Mouse (Mus musculus) heart, embryonic 12.5 days (tissue): Measurements from ENCODE around the gene Gm36176. TPM values are rescaled to one million over a fixed set of nuclear protein-coding genes. Genes with fewer than 3 reads are reported as not detected.
"Not testable (repeated sequence)": the region's sequence is repeated elsewhere in the genome, so short reads cannot be mapped to it uniquely, and the experiment has no call there.

Experiments used
- ATAC-seq: fragments of 200-750 bp; cut with Nextera tagmentation; 2 replicates; pipeline ENCODE4 v1.8.0; 2017; ENCODE audit warnings: moderate TSS enrichment, moderate library complexity; ENCODE audit not compliant: insufficient number of reproducible peaks, low FRiP score
- H3K27ac ChIP-seq: fragments of 300-500 bp; sonication (generic); 2 replicates; pipeline ENCODE4 v1.5.1; 2016; ENCODE audit warnings: mild to moderate bottlenecking, moderate library complexity; ENCODE audit not compliant: poor library complexity, severe bottlenecking
- H3K27me3 ChIP-seq: fragments of 300-500 bp; sonication (generic); replicated peaks from 2 replicates; pipeline ENCODE4 v1.6.1; 2016; ENCODE audit warnings: mild to moderate bottlenecking, moderate library complexity
- H3K36me3 ChIP-seq: fragments of 300-500 bp; sonication (generic); 2 replicates; pipeline ENCODE4 v1.6.1; 2016; ENCODE audit warnings: mild to moderate bottlenecking, moderate library complexity
- H3K4me1 ChIP-seq: fragments of 300-500 bp; sonication (generic); replicated peaks from 2 replicates; pipeline ENCODE4 v1.6.1; 2016; ENCODE audit warnings: mild to moderate bottlenecking
- H3K4me2 ChIP-seq: fragments of 300-500 bp; sonication (generic); 2 replicates; pipeline ENCODE4 v1.6.1; 2016; ENCODE audit warnings: mild to moderate bottlenecking, moderate library complexity
- H3K4me3 ChIP-seq: fragments of 300-500 bp; sonication (generic); 2 replicates; pipeline ENCODE4 v1.5.1; 2016; ENCODE audit warnings: mild to moderate bottlenecking
- H3K9ac ChIP-seq: fragments of 300-500 bp; sonication (generic); 2 replicates; pipeline ENCODE4 v1.6.1; 2016; ENCODE audit warnings: mild to moderate bottlenecking, moderate library complexity
- H3K9me3 ChIP-seq: fragments of 300-500 bp; sonication (generic); replicated peaks from 2 replicates; pipeline ENCODE4 v1.6.1; 2016; ENCODE audit warnings: mild to moderate bottlenecking, moderate library complexity
- WGBS: fragments of 180-500 bp; shearing (Covaris S2); methylation state at CpG from one replicate; pipeline ENCODE4 v1.1.7; 2016; 5-methylcytosine and 5-hydroxymethylcytosine counted together
- polyA plus RNA-seq: library from polyadenylated mRNA; unstranded; fragments of >200 nt; fragmentation: Nextera tagmentation; extraction: Ambion mirVana; gene quantifications from 2 replicates; pipeline ENCODE4 v1.2.1, GENCODE M21; 2016

The Gm36176 gene
- not detected in 2 replicates for polyA plus RNA-seq

GRCm38 (mm10) chr10:77846503-77846902 lies at the start of gene Gm36176:
Gm36176 (plus strand) TSS chr10:77846803.
- Histone ChIP-seq H3K4me1 (no peaks in the 10 kb centered on the region), H3K4me2 (no peak within 1 kb of the TSS), H3K4me3 (no peak within 1 kb of the TSS), H3K27ac (no peak within 1 kb of the TSS), H3K9me3 (peaks cover 20% of the 10 kb centered on the region), H3K9ac (no peak within 1 kb of the TSS), H3K27me3 (no peaks in the 10 kb centered on the region), H3K36me3 (no peaks in the 10 kb centered on the region)
- WGBS = 45% methylated on average over 3 of the region's 3 CpGs
- ATAC-seq = no peak

- H3K4me3 ChIP-seq = no peak overlapping the region
- no peak overlapping the region for H3K9ac ChIP-seq
- H3K27me3 ChIP-seq = no peaks in the 10 kb centered on the region
- no peak overlapping the region for H3K27ac ChIP-seq
- WGBS = 3% methylated on average over 3 of the region's 3 CpGs
- peaks cover 22% of the 10 kb centered on the region for H3K4me1 ChIP-seq
- no peaks in the 10 kb centered on the region for H3K9me3 ChIP-seq
- no peaks in the 10 kb centered on the region for H3K36me3 ChIP-seq
- no peak overlapping the region for H3K4me2 ChIP-seq
- 0 out of 2 replicates have a peak, but pooled peaks have one; percentile 51 for ATAC-seq
Observed at GRCm38 (mm10) chr10:77797677-77798076, 48.9 kb upstream of the Gm36176 start.

GRCm38 (mm10) chr10:77798164-77798920 lies 48.3 kb upstream of the Gm36176 start:
- H3K4me1 ChIP-seq = peaks cover 22% of the 10 kb centered on the region
- not testable (repeated sequence) for H3K9me3 ChIP-seq, H3K9ac ChIP-seq, ATAC-seq, H3K4me2 ChIP-seq, H3K27ac ChIP-seq, H3K4me3 ChIP-seq, H3K27me3 ChIP-seq, H3K36me3 ChIP-seq
- 35% methylated on average over 3 of the region's 3 CpGs for WGBS

GRCm38 (mm10) chr10:77798921-77799508 lies 47.6 kb upstream of the Gm36176 start, which contains the start of gene Gm19668:
Gm19668 (minus strand) TSS chr10:77799133.
- Histone ChIP-seq H3K36me3 (no peaks in the 10 kb centered on the region), H3K27me3 (no peaks in the 10 kb centered on the region), H3K4me1 (peaks cover 22% of the 10 kb centered on the region), H3K27ac (no peak within 1 kb of the TSS), H3K4me3 (no peak within 1 kb of the TSS), H3K9me3 (no peaks in the 10 kb centered on the region), H3K9ac (no peak within 1 kb of the TSS), H3K4me2 (no peak within 1 kb of the TSS)
- WGBS = 53% methylated on average over 8 of the region's 8 CpGs
- no peak for ATAC-seq

- ATAC-seq = no peak
- WGBS = 61% methylated on average over 3 of the region's 3 CpGs
Observed at GRCm38 (mm10) chr10:77804095-77804494, 42.5 kb upstream of the Gm36176 start.

GRCm38 (mm10) chr10:77811743-77812142 lies 34.9 kb upstream of the Gm36176 start, which contains the start of gene Gm9507:
Gm9507 (minus strand) TSS chr10:77811843.
- Histone ChIP-seq H3K36me3 (no peaks in the 10 kb centered on the region), H3K9ac (no peak within 1 kb of the TSS), H3K27ac (no peak within 1 kb of the TSS), H3K4me3 (no peak within 1 kb of the TSS), H3K4me2 (no peak within 1 kb of the TSS), H3K9me3 (peaks cover 8% of the 10 kb centered on the region; the same call in 1 of the 2 replicates), H3K4me1 (no peaks in the 10 kb centered on the region), H3K27me3 (0 out of 2 replicates have a peak, but pooled peaks cover 7% of the 10 kb centered on the region)
- ATAC-seq = no peak
- 63% methylated on average over 5 of the region's 5 CpGs for WGBS

More at GRCm38 (mm10) chr10:77804095-77804494, 42.5 kb upstream of the Gm36176 start:
- no peak overlapping the region for H3K9ac ChIP-seq
- H3K27me3 ChIP-seq = no peaks in the 10 kb centered on the region
- H3K4me1 ChIP-seq = peaks cover 4% of the 10 kb centered on the region
- no peaks in the 10 kb centered on the region for H3K36me3 ChIP-seq
- H3K4me3 ChIP-seq = no peak overlapping the region
- H3K27ac ChIP-seq = no peak overlapping the region
- H3K9me3 ChIP-seq = 0 out of 2 replicates have a peak, but pooled peaks cover 2% of the 10 kb centered on the region
- no peak overlapping the region for H3K4me2 ChIP-seq

- Histone ChIP-seq H3K9me3 (peaks cover 6% of the 10 kb centered on the region; the same call in 1 of the 2 replicates), H3K4me3 (no peak within 1 kb of the TSS), H3K27me3 (0 out of 2 replicates have a peak, but pooled peaks cover 7% of the 10 kb centered on the region), H3K27ac (no peak within 1 kb of the TSS), H3K4me1 (no peaks in the 10 kb centered on the region), H3K9ac (no peak within 1 kb of the TSS), H3K4me2 (no peak within 1 kb of the TSS), H3K36me3 (no peaks in the 10 kb centered on the region)
- ATAC-seq = no peak
- 35% methylated on average over 4 of the region's 4 CpGs for WGBS
Observed at GRCm38 (mm10) chr10:77814382-77814781, 32.2 kb upstream of the Gm36176 start, which contains the start of gene Gm2696. Gm2696 (plus strand) TSS chr10:77814682.

GRCm38 (mm10) chr10:77815514-77815913 lies 31.1 kb upstream of the Gm36176 start:
- Histone ChIP-seq H3K4me2 (no peak overlapping the region), H3K27ac (no peak overlapping the region), H3K27me3 (0 out of 2 replicates have a peak, but pooled peaks cover 7% of the 10 kb centered on the region), H3K4me1 (no peaks in the 10 kb centered on the region), H3K9me3 (no peaks in the 10 kb centered on the region), H3K9ac (no peak overlapping the region), H3K4me3 (no peak overlapping the region), H3K36me3 (no peaks in the 10 kb centered on the region)
- no peak for ATAC-seq
- 19% methylated on average over 5 of the region's 5 CpGs for WGBS

- H3K27ac ChIP-seq = no peak overlapping the region
- ATAC-seq = no peak
- WGBS = 94% methylated on average over 4 of the region's 4 CpGs
- H3K9me3 ChIP-seq = 0 out of 2 replicates have a peak, but pooled peaks cover 2% of the 10 kb centered on the region
- no peaks in the 10 kb centered on the region for H3K36me3 ChIP-seq
- no peak overlapping the region for H3K9ac ChIP-seq
- 0 out of 2 replicates have a peak, but pooled peaks cover 7% of the 10 kb centered on the region for H3K27me3 ChIP-seq
- H3K4me1 ChIP-seq = no peaks in the 10 kb centered on the region
- H3K4me2 ChIP-seq = no peak overlapping the region
- no peak overlapping the region for H3K4me3 ChIP-seq
Observed at GRCm38 (mm10) chr10:77818523-77818922, 28.1 kb upstream of the Gm36176 start.

- H3K36me3 ChIP-seq = no peaks in the 10 kb centered on the region
- 41% methylated on average over 4 of the region's 4 CpGs for WGBS
- 0 out of 2 replicates have a peak, but pooled peaks cover 6% of the 10 kb centered on the region for H3K9me3 ChIP-seq
- H3K4me2 ChIP-seq = no peak overlapping the region
- H3K4me3 ChIP-seq = no peak overlapping the region
- ATAC-seq = no peak
- H3K9ac ChIP-seq = no peak overlapping the region
- no peak overlapping the region for H3K27ac ChIP-seq
- H3K4me1 ChIP-seq = no peaks in the 10 kb centered on the region
- 0 out of 2 replicates have a peak, but pooled peaks cover 4% of the 10 kb centered on the region for H3K27me3 ChIP-seq
Observed at GRCm38 (mm10) chr10:77819203-77819602, 27.4 kb upstream of the Gm36176 start.

- Histone ChIP-seq H3K4me2 (no peak within 1 kb of the TSS), H3K4me3 (no peak within 1 kb of the TSS), H3K27ac (no peak within 1 kb of the TSS), H3K4me1 (no peaks in the 10 kb centered on the region), H3K9me3 (0 out of 2 replicates have a peak, but pooled peaks cover 6% of the 10 kb centered on the region), H3K27me3 (no peaks in the 10 kb centered on the region), H3K36me3 (no peaks in the 10 kb centered on the region), H3K9ac (no peak within 1 kb of the TSS)
- ATAC-seq = no peak
- WGBS = 53% methylated on average over 6 of the region's 6 CpGs
Observed at GRCm38 (mm10) chr10:77826951-77827350, 19.7 kb upstream of the Gm36176 start, which contains the start of gene Krtap10-4. Krtap10-4 (minus strand) TSS chr10:77827095.
